Mouse (Mus musculus) heart, embryonic 15.5 days (tissue): ENCODE measurements around the gene Nmt2. TPM values are rescaled to one million over a fixed set of nuclear protein-coding genes. Genes with fewer than 3 reads are reported as not detected.

Experiments used
- ATAC-seq: fragments of 200-750 bp; cut with Nextera tagmentation; replicated peaks from 2 replicates; pipeline ENCODE4 v1.8.0; 2017; ENCODE audit warnings: low read depth, moderate TSS enrichment; ENCODE audit not compliant: insufficient number of reproducible peaks, insufficient read depth, low FRiP score
- H3K27ac ChIP-seq: fragments of 300-500 bp; sonication (generic); 2 replicates; pipeline ENCODE4 v1.5.1; 2015; ENCODE audit warnings: mild to moderate bottlenecking, inconsistent platforms
- H3K27me3 ChIP-seq: fragments of 300-500 bp; sonication (generic); 2 replicates; pipeline ENCODE4 v1.6.1; 2015; ENCODE audit warnings: inconsistent platforms
- H3K36me3 ChIP-seq: fragments of 300-500 bp; sonication (generic); 2 replicates; pipeline ENCODE4 v1.6.1; 2015; ENCODE audit warnings: mild to moderate bottlenecking, inconsistent platforms
- H3K4me1 ChIP-seq: fragments of 300-500 bp; sonication (generic); replicated peaks from 2 replicates; pipeline ENCODE4 v1.6.1; 2015; ENCODE audit warnings: inconsistent platforms
- H3K4me2 ChIP-seq: fragments of 300-500 bp; sonication (generic); 2 replicates; pipeline ENCODE4 v1.6.1; 2015; ENCODE audit warnings: inconsistent platforms, mild to moderate bottlenecking, moderate library complexity
- H3K4me3 ChIP-seq: fragments of 300-500 bp; sonication (generic); 2 replicates; pipeline ENCODE4 v1.5.1; 2015; ENCODE audit warnings: mild to moderate bottlenecking, inconsistent platforms
- H3K9ac ChIP-seq: fragments of 300-500 bp; sonication (generic); 2 replicates; pipeline ENCODE4 v1.6.1; 2015; ENCODE audit warnings: mild to moderate bottlenecking, inconsistent platforms
- H3K9me3 ChIP-seq: fragments of 300-500 bp; sonication (generic); replicated peaks from 2 replicates; pipeline ENCODE4 v1.6.1; 2016; ENCODE audit warnings: inconsistent platforms
- WGBS: fragments of 180-500 bp; shearing (Covaris S2); methylation state at CpG from one replicate; pipeline ENCODE4 v1.1.7; 2015; ENCODE audit warnings: mixed read lengths; 5-methylcytosine and 5-hydroxymethylcytosine counted together
- polyA plus RNA-seq: library from polyadenylated mRNA; unstranded; fragments of >200 nt; fragmentation: Nextera tagmentation; extraction: Ambion mirVana; gene quantifications from 2 replicates; pipeline ENCODE4 v1.2.1, GENCODE M21; 2015

Gene Nmt2
- polyA plus RNA-seq: 26.4 and 30.6 TPM in 2 replicates

DNA sequence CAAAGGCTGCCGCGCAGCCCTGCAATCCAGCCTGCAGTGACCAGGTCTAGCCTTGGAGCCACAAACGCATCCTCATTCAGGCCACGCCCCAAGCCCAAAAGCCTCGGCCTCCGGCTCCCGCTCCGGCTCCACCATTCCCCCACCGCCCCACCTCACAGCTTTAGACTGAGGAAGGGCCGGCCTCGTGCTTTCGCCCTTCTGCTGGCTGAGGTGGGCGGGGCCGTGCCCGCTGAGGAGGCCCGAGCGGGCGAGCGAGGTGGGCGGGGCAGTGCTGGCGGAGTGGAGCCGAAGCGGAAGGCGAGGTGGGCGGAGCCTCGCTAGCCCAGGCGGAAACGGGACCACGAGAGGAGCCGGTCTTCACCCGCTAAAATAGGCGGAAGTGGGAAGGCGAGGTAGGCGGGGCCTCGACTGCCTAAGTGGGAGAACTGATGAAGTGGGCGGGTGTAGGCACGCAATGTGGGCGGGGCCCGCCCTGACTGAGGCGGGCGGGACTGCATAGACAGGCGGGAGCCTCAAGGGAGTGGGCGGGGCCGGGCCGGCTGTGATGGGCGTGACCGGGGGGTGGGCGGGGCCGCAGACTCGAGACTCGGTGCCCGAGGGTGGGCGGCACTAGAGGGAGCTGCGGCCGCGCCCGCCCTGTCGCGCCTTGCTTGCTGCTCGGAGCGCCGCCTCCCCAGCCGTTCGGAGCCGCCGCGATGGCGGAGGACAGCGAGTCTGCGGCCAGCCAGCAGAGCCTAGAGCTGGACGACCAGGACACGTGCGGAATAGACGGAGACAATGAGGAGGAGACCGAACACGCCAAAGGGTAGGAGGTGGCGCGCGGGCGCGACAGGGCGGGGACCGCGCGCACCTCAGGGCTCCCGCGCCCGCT lies at the start of gene Nmt2:
Nmt2 (plus strand) TSS at position 611 of the 871 bp plus-strand sequence.
- H3K27ac ChIP-seq: peak within 1 kb of the TSS; percentile 89
- peak within 1 kb of the TSS; percentile 83 for H3K4me2 ChIP-seq
- H3K36me3 ChIP-seq: no peaks in the 10 kb centered on the region
- peak; percentile 97 for ATAC-seq
- no peaks in the 10 kb centered on the region for H3K27me3 ChIP-seq
- peak within 1 kb of the TSS; percentile 73 for H3K4me3 ChIP-seq
- H3K9me3 ChIP-seq: no peaks in the 10 kb centered on the region
- peaks cover 18% of the 10 kb centered on the region for H3K4me1 ChIP-seq
- under 1% methylated on average over 80 of the region's 88 CpGs for WGBS
- H3K9ac ChIP-seq: peak within 1 kb of the TSS; percentile 84

DNA sequence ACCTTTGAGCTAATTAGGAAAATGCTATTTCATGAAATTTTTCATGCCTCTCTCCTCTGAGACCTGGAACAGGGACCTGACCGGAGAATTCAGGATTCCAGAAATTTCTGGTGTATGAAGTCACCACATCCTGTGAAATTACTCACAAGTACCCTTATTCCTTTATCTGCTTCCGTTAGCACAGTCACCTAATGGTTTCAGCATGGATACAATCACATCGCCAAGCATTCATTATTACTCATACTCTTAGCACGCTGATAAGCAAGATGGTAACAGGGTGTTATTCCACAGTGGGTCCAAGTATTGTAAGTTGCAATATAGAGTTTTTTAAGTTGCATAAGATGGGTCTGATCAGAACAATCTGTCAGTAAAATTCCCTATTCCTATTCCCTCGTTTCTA lies 44.8 kb upstream of the Nmt2 start:
- 33% methylated on average over 5 of the region's 5 CpGs for WGBS
- H3K9me3 ChIP-seq: no peaks in the 10 kb centered on the region
- no peak overlapping the region for H3K9ac ChIP-seq
- no peak overlapping the region for H3K4me3 ChIP-seq
- no peak for ATAC-seq
- 0 out of 2 replicates have a peak, but pooled peaks cover 2% of the 10 kb centered on the region for H3K4me1 ChIP-seq
- H3K4me2 ChIP-seq: no peak overlapping the region
- no peaks in the 10 kb centered on the region for H3K27me3 ChIP-seq
- no peaks in the 10 kb centered on the region for H3K36me3 ChIP-seq
- H3K27ac ChIP-seq: no peak overlapping the region

DNA sequence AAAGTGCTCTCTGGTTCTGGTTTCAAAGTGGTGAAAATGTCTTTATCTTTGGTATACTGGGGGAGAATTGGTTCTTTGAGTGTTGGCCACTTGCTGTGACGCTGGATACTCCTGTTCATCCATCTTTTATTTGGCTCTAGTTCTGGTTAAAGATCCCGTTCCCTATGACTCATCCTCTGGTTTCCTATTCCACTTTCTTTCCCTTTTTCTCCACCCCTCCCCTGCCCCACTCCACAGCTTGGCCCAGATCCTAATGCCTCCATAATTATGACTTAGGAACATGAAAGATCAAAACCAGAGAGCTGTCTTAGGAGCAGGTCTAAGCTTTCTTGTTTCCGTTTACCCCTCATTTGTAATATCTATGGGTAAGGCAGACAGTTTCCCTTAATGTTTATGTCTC lies 39.8 kb upstream of the Nmt2 start:
- no peak for ATAC-seq
- no peaks in the 10 kb centered on the region for H3K36me3 ChIP-seq

DNA sequence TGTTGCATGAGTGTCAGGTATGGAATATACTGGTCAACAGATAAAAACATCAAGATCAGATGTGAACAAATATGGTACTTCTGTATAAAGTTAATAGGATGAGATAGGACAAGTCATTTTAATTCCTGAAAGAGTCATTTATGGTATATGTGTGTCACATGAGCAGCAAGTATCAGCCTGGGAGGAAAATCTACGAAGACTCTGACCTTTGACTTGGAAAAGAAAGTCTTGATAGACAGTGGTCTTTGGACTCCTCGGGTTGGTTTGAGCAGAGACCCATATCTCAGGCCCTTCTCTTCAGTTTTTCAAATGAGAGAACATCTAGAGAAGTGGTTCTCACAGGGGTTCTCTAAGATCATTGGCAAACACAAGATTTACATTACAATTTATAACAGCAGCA lies 32.7 kb upstream of the Nmt2 start:
- no peak overlapping the region for H3K4me3 ChIP-seq
- no peaks in the 10 kb centered on the region for H3K36me3 ChIP-seq
- 0 out of 2 replicates have a peak, but pooled peaks cover 2% of the 10 kb centered on the region for H3K4me1 ChIP-seq
- WGBS: 79% methylated on average over 2 of the region's 2 CpGs
- H3K9me3 ChIP-seq: no peaks in the 10 kb centered on the region
- H3K4me2 ChIP-seq: no peak overlapping the region
- H3K27ac ChIP-seq: no peak overlapping the region
- H3K9ac ChIP-seq: no peak overlapping the region
- H3K27me3 ChIP-seq: no peaks in the 10 kb centered on the region
- ATAC-seq: no peak

More for the DNA sequence above, 39.8 kb upstream of the Nmt2 start:
- Histone ChIP-seq H3K9ac (no peak overlapping the region), H3K27me3 (no peaks in the 10 kb centered on the region), H3K9me3 (no peaks in the 10 kb centered on the region), H3K4me2 (no peak overlapping the region), H3K4me3 (no peak overlapping the region), H3K4me1 (0 out of 2 replicates have a peak, but pooled peaks cover 1% of the 10 kb centered on the region), H3K27ac (no peak overlapping the region)
- WGBS: 51% methylated on average over 3 of the region's 3 CpGs

DNA sequence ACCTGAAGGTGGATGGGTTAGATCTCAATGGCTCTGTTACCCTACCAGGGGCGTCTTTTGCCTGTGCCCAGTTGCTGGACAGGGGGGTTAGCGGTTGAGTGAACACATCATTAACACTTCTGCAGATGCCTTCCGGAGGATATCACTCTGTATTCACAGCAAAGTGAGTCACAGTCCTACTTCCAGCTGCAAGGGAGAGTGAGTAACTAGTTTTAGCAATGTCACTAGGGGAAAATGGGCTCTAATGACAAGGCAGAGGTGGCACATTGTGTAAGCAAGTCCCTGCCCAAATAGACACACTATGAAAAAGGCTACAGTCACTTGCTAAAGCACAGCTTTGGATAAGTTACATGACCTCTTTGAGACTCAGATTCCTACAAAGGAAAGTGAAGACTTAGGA lies 17.5 kb upstream of the Nmt2 start:
- H3K4me2 ChIP-seq: no peak overlapping the region
- ATAC-seq: no peak
- H3K9me3 ChIP-seq: no peaks in the 10 kb centered on the region
- no peaks in the 10 kb centered on the region for H3K36me3 ChIP-seq
- no peak overlapping the region for H3K27ac ChIP-seq
- no peaks in the 10 kb centered on the region for H3K27me3 ChIP-seq
- 59% methylated on average over 3 of the region's 3 CpGs for WGBS
- H3K4me3 ChIP-seq: no peak overlapping the region
- H3K4me1 ChIP-seq: no peaks in the 10 kb centered on the region
- H3K9ac ChIP-seq: no peak overlapping the region

DNA sequence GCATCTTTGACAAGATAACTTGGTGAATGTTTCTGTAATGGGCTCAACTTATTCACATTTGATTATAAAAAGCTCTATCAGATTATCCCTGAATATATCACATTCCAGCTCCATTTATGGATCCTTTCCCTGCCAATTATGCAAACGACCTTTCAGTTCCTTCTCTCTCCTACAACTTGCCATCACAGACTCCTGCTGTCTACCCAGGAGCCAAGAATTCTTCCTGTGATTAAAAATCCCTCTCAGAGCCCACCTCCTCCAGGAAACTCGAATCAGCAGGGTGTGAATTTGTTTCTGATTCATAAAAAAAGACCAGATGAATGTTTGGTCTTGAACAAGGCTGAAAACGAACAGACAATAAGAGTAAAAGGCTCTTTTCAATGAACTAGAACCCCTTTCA lies 16.1 kb upstream of the Nmt2 start:
- ATAC-seq: no peak
- 39% methylated on average over 3 of the region's 3 CpGs for WGBS
- no peaks in the 10 kb centered on the region for H3K4me1 ChIP-seq

DNA sequence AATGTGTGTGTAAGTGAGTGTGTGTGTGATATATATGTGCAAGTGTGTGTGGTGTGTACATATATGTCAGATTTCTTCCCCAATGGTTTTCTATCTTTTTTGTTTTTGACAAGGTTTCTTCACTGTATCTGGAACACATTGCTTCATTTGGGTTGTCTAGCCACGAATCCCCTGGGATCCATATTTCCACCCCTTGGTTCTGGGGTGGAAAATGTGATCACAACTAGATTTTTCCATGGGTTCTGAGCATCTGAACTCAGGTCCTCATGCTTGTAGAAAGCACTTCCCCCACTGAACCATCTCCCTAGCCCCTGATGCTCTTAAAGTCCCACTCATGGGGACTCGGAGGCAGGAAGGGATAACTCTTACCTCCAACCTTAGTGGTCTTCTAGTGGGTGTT lies 10.7 kb upstream of the Nmt2 start:
- Histone ChIP-seq H3K4me3 (no peak overlapping the region), H3K27me3 (no peaks in the 10 kb centered on the region), H3K36me3 (no peaks in the 10 kb centered on the region), H3K9ac (no peak overlapping the region), H3K4me1 (no peaks in the 10 kb centered on the region), H3K4me2 (no peak overlapping the region), H3K27ac (no peak overlapping the region), H3K9me3 (no peaks in the 10 kb centered on the region)
- WGBS: 81% methylated on average over 2 of the region's 2 CpGs
- no peak for ATAC-seq

More for the DNA sequence above, 16.1 kb upstream of the Nmt2 start:
- Histone ChIP-seq H3K27ac (no peak overlapping the region), H3K27me3 (no peaks in the 10 kb centered on the region), H3K4me2 (no peak overlapping the region), H3K9ac (no peak overlapping the region), H3K36me3 (no peaks in the 10 kb centered on the region), H3K9me3 (no peaks in the 10 kb centered on the region), H3K4me3 (no peak overlapping the region)

DNA sequence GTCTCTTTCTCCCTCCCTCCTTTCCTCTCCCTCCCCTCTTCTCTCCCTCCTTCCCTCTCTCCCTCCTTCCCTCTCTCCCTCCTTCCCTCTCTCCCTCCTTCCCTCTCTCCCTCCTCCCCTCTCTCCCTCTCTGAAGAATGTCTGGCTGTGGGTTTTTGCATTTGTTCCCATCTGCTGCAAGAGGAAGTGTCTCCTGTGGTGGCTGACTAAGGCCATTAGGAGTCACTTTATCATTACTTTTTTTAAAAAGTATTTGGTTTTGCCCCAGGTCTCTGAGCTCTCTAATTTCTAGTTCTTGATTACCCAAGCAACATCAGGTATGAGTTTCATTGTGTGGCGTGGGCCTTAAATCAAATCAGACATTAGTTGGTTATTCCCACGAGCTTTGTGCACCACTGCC lies 7.9 kb upstream of the Nmt2 start:
- WGBS: 77% methylated on average over 2 of the region's 2 CpGs
- no peak overlapping the region for H3K9ac ChIP-seq
- H3K27me3 ChIP-seq: no peaks in the 10 kb centered on the region
- H3K4me3 ChIP-seq: no peak overlapping the region
- H3K4me2 ChIP-seq: no peak overlapping the region
- no peak overlapping the region for H3K27ac ChIP-seq
- no peaks in the 10 kb centered on the region for H3K36me3 ChIP-seq
- no peaks in the 10 kb centered on the region for H3K9me3 ChIP-seq
- no peak for ATAC-seq
- no peaks in the 10 kb centered on the region for H3K4me1 ChIP-seq

DNA sequence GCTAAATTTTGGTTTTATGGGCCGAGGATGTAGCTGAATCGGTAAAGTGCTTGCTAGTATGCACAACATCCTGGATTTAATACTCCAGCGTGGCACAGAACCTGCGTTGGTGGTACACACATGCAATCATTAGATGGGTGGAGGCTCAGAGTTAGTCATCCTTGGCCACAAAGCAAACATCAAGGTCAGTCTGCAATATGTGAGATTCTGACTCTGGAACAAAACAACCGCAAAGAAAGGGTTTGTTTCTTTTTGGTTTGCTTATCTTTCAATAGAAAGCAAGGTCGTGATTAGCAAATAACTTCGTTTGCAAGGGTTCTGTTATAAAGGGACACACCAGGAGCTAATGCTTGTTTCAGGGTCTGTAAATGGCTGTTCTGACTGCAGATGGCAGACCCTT lies 6.5 kb upstream of the Nmt2 start:
- WGBS: 64% methylated on average over 7 of the region's 7 CpGs
- Histone ChIP-seq H3K36me3 (no peaks in the 10 kb centered on the region), H3K9me3 (no peaks in the 10 kb centered on the region), H3K27ac (no peak overlapping the region), H3K27me3 (no peaks in the 10 kb centered on the region), H3K9ac (no peak overlapping the region), H3K4me3 (no peak overlapping the region), H3K4me1 (no peaks in the 10 kb centered on the region), H3K4me2 (no peak overlapping the region)
- no peak for ATAC-seq

DNA sequence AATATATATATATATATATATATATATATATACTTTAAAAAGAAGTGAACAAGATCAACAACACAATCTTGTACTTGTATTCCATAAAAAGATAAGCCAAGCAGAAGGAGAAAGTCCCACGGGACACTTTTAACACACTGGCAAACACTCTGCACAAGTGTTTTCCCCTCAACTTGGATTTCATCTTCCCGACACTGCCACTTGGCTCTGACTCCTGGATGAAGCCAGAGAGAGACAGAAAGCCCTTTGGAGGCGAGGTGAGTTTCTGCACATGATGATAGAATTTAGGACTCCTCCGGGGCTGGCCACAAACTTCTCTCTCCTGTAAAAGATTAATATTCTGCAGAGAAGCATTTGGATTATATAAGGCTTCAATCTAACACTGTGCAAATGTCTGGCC lies 2.7 kb upstream of the Nmt2 start:
- no peak overlapping the region for H3K9ac ChIP-seq
- H3K4me3 ChIP-seq: no peak overlapping the region
- ATAC-seq: no peak
- no peaks in the 10 kb centered on the region for H3K9me3 ChIP-seq
- peaks cover 18% of the 10 kb centered on the region for H3K4me1 ChIP-seq
- WGBS: 67% methylated on average over 4 of the region's 4 CpGs
- H3K27me3 ChIP-seq: no peaks in the 10 kb centered on the region
- no peak overlapping the region for H3K27ac ChIP-seq
- no peaks in the 10 kb centered on the region for H3K36me3 ChIP-seq
- H3K4me2 ChIP-seq: no peak overlapping the region

DNA sequence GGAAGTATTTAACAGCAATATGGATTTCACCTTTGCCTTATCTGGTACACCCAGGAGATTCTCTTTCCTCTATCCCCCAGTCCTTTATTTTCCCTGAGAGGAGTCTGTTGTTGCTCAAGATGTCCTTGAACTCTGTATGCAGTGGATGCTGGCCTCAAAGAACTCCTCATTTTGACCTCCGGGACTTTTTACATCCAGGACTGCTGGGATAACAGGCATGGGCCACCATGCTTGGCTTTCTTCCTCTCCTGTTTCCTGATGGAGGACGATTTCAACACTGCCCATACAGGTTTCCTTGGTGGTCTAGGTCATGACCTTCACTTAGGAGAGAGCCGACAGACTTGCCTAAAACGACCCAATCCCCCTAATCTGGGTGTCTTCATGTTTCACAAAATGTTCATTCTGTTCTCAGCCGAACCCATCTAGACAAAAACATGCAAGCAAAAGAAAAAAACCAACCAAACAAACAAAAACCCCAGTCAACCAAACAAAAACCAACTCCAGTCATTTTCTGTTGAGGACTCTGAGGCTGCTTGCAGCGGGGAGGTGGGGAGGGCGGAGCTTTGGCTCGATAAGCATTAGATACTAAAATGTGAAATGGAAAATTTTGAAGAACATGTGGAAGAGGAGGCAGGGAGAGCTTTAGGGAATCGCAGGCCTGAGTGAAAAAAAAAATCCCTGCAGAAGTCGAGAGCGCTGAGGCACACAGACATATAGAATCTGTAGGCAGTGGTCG lies 978 bp upstream of the Nmt2 start:
- peak overlapping the region; percentile 83 for H3K4me2 ChIP-seq
- H3K36me3 ChIP-seq: no peaks in the 10 kb centered on the region
- H3K27me3 ChIP-seq: no peaks in the 10 kb centered on the region
- H3K27ac ChIP-seq: peak overlapping the region; percentile 88
- ATAC-seq: no peak
- peaks cover 18% of the 10 kb centered on the region for H3K4me1 ChIP-seq
- peak overlapping the region; percentile 60 for H3K9ac ChIP-seq
- no peaks in the 10 kb centered on the region for H3K9me3 ChIP-seq
- WGBS: 12% methylated on average over 12 of the region's 12 CpGs
- peak overlapping the region; percentile 73 for H3K4me3 ChIP-seq
